Mouse (Mus musculus) limb, embryonic 11.5 days (tissue): ENCODE results near the gene Pmp22. TPM values are rescaled to one million over a fixed set of nuclear protein-coding genes. Genes with fewer than 3 reads are reported as not detected.

Source experiments
- ATAC-seq: fragments of 200-750 bp; cut with Nextera tagmentation; 2 replicates; pipeline ENCODE4 v1.8.0; 2017; ENCODE audit warnings: low read depth; ENCODE audit not compliant: insufficient number of reproducible peaks, low FRiP score, low TSS enrichment
- DNase-seq: peaks from one replicate; pipeline ENCODE4 v3.0.0-alpha.2; 2015; ENCODE audit warnings: low spot score
- H3K27ac ChIP-seq: fragments of 300-500 bp; sonication (generic); replicated peaks from 2 replicates; pipeline ENCODE4 v1.5.1; 2014; ENCODE audit warnings: low read depth, mild to moderate bottlenecking, low read length
- H3K27me3 ChIP-seq: fragments of 300-500 bp; sonication (generic); 2 replicates; pipeline ENCODE4 v1.6.1; 2014; ENCODE audit warnings: mild to moderate bottlenecking, low read length, mixed read lengths; ENCODE audit not compliant: control insufficient read depth, insufficient read depth
- H3K36me3 ChIP-seq: fragments of 300-500 bp; sonication (generic); 2 replicates; pipeline ENCODE4 v1.6.1; 2014; ENCODE audit warnings: mild to moderate bottlenecking, low read length, moderate library complexity, mixed read lengths; ENCODE audit not compliant: control insufficient read depth, insufficient read depth
- H3K4me1 ChIP-seq: fragments of 300-500 bp; sonication (generic); 2 replicates; pipeline ENCODE4 v1.6.1; 2014; ENCODE audit warnings: low read length, mixed read lengths; ENCODE audit not compliant: control insufficient read depth, insufficient read depth
- H3K4me2 ChIP-seq: fragments of 300-500 bp; sonication (generic); 2 replicates; pipeline ENCODE4 v1.6.1; 2014; ENCODE audit warnings: low read depth, mild to moderate bottlenecking, moderate library complexity; ENCODE audit not compliant: severe bottlenecking
- H3K4me3 ChIP-seq: fragments of 300-500 bp; sonication (generic); 2 replicates; pipeline ENCODE4 v1.5.1; 2014; ENCODE audit warnings: low read depth, low read length
- H3K9ac ChIP-seq: fragments of 300-500 bp; sonication (generic); 2 replicates; pipeline ENCODE4 v1.6.1; 2014; ENCODE audit warnings: mild to moderate bottlenecking, low read length
- H3K9me3 ChIP-seq: fragments of 300-500 bp; sonication (generic); 2 replicates; pipeline ENCODE4 v1.6.1; 2016; ENCODE audit warnings: low read length; ENCODE audit not compliant: control insufficient read depth
- WGBS: fragments of 180-500 bp; shearing (Covaris S2); extraction: QIAGEN DNeasy Blood & Tissue Kit; methylation state at CpG from one replicate; pipeline ENCODE4 v1.1.7; 2014; 5-methylcytosine and 5-hydroxymethylcytosine counted together
- polyA plus RNA-seq: library from polyadenylated mRNA; unstranded; fragments of >200 nt; fragmentation: Nextera tagmentation; extraction: Ambion mirVana; gene quantifications from 2 replicates; pipeline ENCODE4 v1.2.1, GENCODE M21; 2014

Gene Pmp22
- polyA plus RNA-seq, 1 experiment from 2014 or later, result 51.0 TPM

GRCm38 (mm10) chr11:63136205-63136604 is 7.4 kb downstream of the Pmp22 start:
- Histone ChIP-seq H3K27ac (no peak overlapping the region), H3K4me3 (no peak overlapping the region), H3K36me3 (no peaks in the 10 kb centered on the region), H3K9me3 (no peaks in the 10 kb centered on the region), H3K4me2 (no peak overlapping the region), H3K27me3 (peaks cover 8% of the 10 kb centered on the region; the same call in 1 of the 2 replicates), H3K4me1 (peaks cover 20% of the 10 kb centered on the region), H3K9ac (no peak overlapping the region)
- ATAC-seq, result no peak
- WGBS, result 74% methylated on average over 6 of the region's 6 CpGs
- no peak for DNase-seq

- Histone ChIP-seq H3K4me3 (no peak overlapping the region), H3K4me2 (no peak overlapping the region), H3K9me3 (no peaks in the 10 kb centered on the region), H3K27me3 (peaks cover 2% of the 10 kb centered on the region; the same call in 1 of the 2 replicates), H3K27ac (no peak overlapping the region), H3K9ac (no peak overlapping the region), H3K4me1 (peaks cover 17% of the 10 kb centered on the region), H3K36me3 (no peaks in the 10 kb centered on the region)
- DNase-seq, result no peak
- 74% methylated on average over 4 of the region's 4 CpGs for WGBS
- no peak for ATAC-seq
Measured at GRCm38 (mm10) chr11:63136836-63137416, 8.1 kb downstream of the Pmp22 start.

- Histone ChIP-seq H3K27ac (no peak overlapping the region), H3K4me3 (no peak overlapping the region), H3K9me3 (no peaks in the 10 kb centered on the region), H3K36me3 (no peaks in the 10 kb centered on the region), H3K4me2 (no peak overlapping the region), H3K4me1 (peaks cover 7% of the 10 kb centered on the region), H3K9ac (no peak overlapping the region), H3K27me3 (no peaks in the 10 kb centered on the region)
- WGBS, result 58% methylated on average over 3 of the region's 3 CpGs
- DNase-seq (no peak), ATAC-seq (no peak)
Measured at GRCm38 (mm10) chr11:63138739-63139138, 10.0 kb downstream of the Pmp22 start.

- ATAC-seq, result no peak
- DNase-seq, result no peak
Measured at GRCm38 (mm10) chr11:63142311-63142710, 13.5 kb downstream of the Pmp22 start.

GRCm38 (mm10) chr11:63142816-63143215 is 14.0 kb downstream of the Pmp22 start:
- no peak overlapping the region for H3K4me2 ChIP-seq
- no peak overlapping the region for H3K27ac ChIP-seq
- DNase-seq (no peak), ATAC-seq (no peak)
- H3K36me3 ChIP-seq, result no peaks in the 10 kb centered on the region; the same call in 1 of the 2 replicates
- WGBS, result 70% methylated on average over 4 of the region's 4 CpGs
- H3K27me3 ChIP-seq, result no peaks in the 10 kb centered on the region
- H3K4me1 ChIP-seq, result no peaks in the 10 kb centered on the region
- no peaks in the 10 kb centered on the region for H3K9me3 ChIP-seq
- no peak overlapping the region for H3K4me3 ChIP-seq
- no peak overlapping the region for H3K9ac ChIP-seq

More at GRCm38 (mm10) chr11:63142311-63142710, 13.5 kb downstream of the Pmp22 start:
- Histone ChIP-seq H3K36me3 (no peaks in the 10 kb centered on the region; the same call in 1 of the 2 replicates), H3K4me1 (no peaks in the 10 kb centered on the region), H3K27me3 (no peaks in the 10 kb centered on the region), H3K4me3 (no peak overlapping the region), H3K4me2 (no peak overlapping the region), H3K9me3 (no peaks in the 10 kb centered on the region), H3K9ac (no peak overlapping the region), H3K27ac (no peak overlapping the region)
- WGBS, result 94% methylated on average over 5 of the region's 5 CpGs

- H3K4me2 ChIP-seq, result no peak overlapping the region
- H3K27me3 ChIP-seq, result no peaks in the 10 kb centered on the region
- no peak overlapping the region for H3K27ac ChIP-seq
- no peak for DNase-seq
- H3K4me1 ChIP-seq, result no peaks in the 10 kb centered on the region
- H3K9me3 ChIP-seq, result no peaks in the 10 kb centered on the region
- WGBS, result 80% methylated on average over 8 of the region's 8 CpGs
- no peak overlapping the region for H3K9ac ChIP-seq
- no peak for ATAC-seq
- no peak overlapping the region for H3K4me3 ChIP-seq
- no peaks in the 10 kb centered on the region; the same call in 1 of the 2 replicates for H3K36me3 ChIP-seq
Measured at GRCm38 (mm10) chr11:63143486-63143885, 14.7 kb downstream of the Pmp22 start.

- H3K9me3 ChIP-seq, result no peaks in the 10 kb centered on the region
- 68% methylated on average over 7 of the region's 7 CpGs for WGBS
- no peak overlapping the region for H3K4me2 ChIP-seq
- no peak overlapping the region for H3K9ac ChIP-seq
- no peaks in the 10 kb centered on the region for H3K27me3 ChIP-seq
- no peak overlapping the region for H3K4me3 ChIP-seq
- no peaks in the 10 kb centered on the region; the same call in 1 of the 2 replicates for H3K36me3 ChIP-seq
- DNase-seq (no peak), ATAC-seq (no peak)
- H3K4me1 ChIP-seq, result no peaks in the 10 kb centered on the region
- H3K27ac ChIP-seq, result no peak overlapping the region
Measured at GRCm38 (mm10) chr11:63146601-63147000, 17.8 kb downstream of the Pmp22 start.

GRCm38 (mm10) chr11:63148276-63148675 is 19.5 kb downstream of the Pmp22 start:
- Histone ChIP-seq H3K4me3 (no peak overlapping the region), H3K27ac (no peak overlapping the region), H3K4me2 (no peak overlapping the region), H3K9me3 (no peaks in the 10 kb centered on the region), H3K9ac (no peak overlapping the region), H3K4me1 (no peaks in the 10 kb centered on the region), H3K27me3 (no peaks in the 10 kb centered on the region), H3K36me3 (no peaks in the 10 kb centered on the region; the same call in 1 of the 2 replicates)
- ATAC-seq (no peak), DNase-seq (no peak)
- 83% methylated on average over 3 of the region's 3 CpGs for WGBS

- Histone ChIP-seq H3K27ac (no peak overlapping the region), H3K4me2 (no peak overlapping the region), H3K4me1 (no peaks in the 10 kb centered on the region), H3K27me3 (no peaks in the 10 kb centered on the region), H3K4me3 (no peak overlapping the region), H3K9ac (no peak overlapping the region), H3K36me3 (no peaks in the 10 kb centered on the region), H3K9me3 (no peaks in the 10 kb centered on the region)
- ATAC-seq (no peak), DNase-seq (no peak)
- 76% methylated on average over 5 of the region's 5 CpGs for WGBS
Measured at GRCm38 (mm10) chr11:63151857-63152256, 23.1 kb downstream of the Pmp22 start.
